12 mouse cellular contexts compared by ENCODE assay signal in genomic region chr11:21224446-21224845, GRCm38 (mm10). TPM values are rescaled to one million over a fixed set of nuclear protein-coding genes. Genes with fewer than 3 reads are reported as not detected.
DNase-seq lines count a peak whose midpoint lies in the region; ATAC-seq and TF ChIP-seq lines count a peak whose summit lies in the region.
"Had no signal": no experiment of that assay in that cellular context is flagged by ENCODE, and none has a peak within 500 bp of the region (broad histone marks: within the 10 kb centered on the region; RNA-seq: fewer than 3 reads in every experiment).

No protein-coding gene starts in this region.

- peaks cover 10% of the 10 kb centered on the region; the same call in 1 of the 2 replicates for H3K4me1 ChIP-seq in intestine, postnatal 0 days (replicated peaks; ENCODE audit: control insufficient read depth, insufficient read depth, low read length)
- peaks cover 9% of the 10 kb centered on the region for H3K4me1 ChIP-seq in intestine, embryonic 16.5 days (ENCODE audit: control insufficient read depth, insufficient read depth, low read length)
- H3K4me1 ChIP-seq in MEL (ENCODE audit: control insufficient read depth in 1 of 2, insufficient read depth in 2 of 2, low read length in 2 of 2) = peaks cover 29 to 47% of the 10 kb centered on the region in 2 experiments
- no peaks in the 10 kb centered on the region for H3K4me1 ChIP-seq in midbrain, postnatal 0 days (ENCODE audit: insufficient read depth, low read length)
- H3K4me1 ChIP-seq: forebrain, embryonic 12.5 days had no signal

- DNase-seq in MEL (ENCODE audit: low read depth, low spot score) = no peak
- DNase-seq in brain, adult 2 months (ENCODE audit: low read depth, low spot score) = peak; percentile 26
- peak; percentile 36 for DNase-seq in skeletal muscle tissue, adult 2 months (ENCODE audit: low read depth, low spot score)
- no peak for DNase-seq in midbrain, postnatal 0 days (ENCODE audit: low spot score)
- no peak for DNase-seq in thymus, adult 18-20 months
- DNase-seq: cerebellum, postnatal 10 days; embryo, embryonic 11 days had no signal

- no peak overlapping the region for H3K4me2 ChIP-seq in intestine, postnatal 0 days (replicated peaks; ENCODE audit: low read depth)
- no peak overlapping the region for H3K4me2 ChIP-seq in intestine, embryonic 16.5 days (ENCODE audit: low read depth, low read length)
- H3K4me2 ChIP-seq in midbrain, postnatal 0 days (ENCODE audit: low read depth, low read length, poor library complexity, severe bottlenecking) = no peak overlapping the region
- H3K4me2 ChIP-seq: forebrain, embryonic 12.5 days; heart, embryonic 13.5 days; liver, embryonic 15.5 days had no signal

- H3K27ac ChIP-seq in intestine, postnatal 0 days (ENCODE audit: low read depth, low read length) = 0 out of 2 replicates have a peak overlapping the region, but pooled peaks have one; percentile 86
- H3K27ac ChIP-seq in intestine, embryonic 16.5 days (ENCODE audit: low read length) = no peak overlapping the region
- H3K27ac ChIP-seq in MEL (ENCODE audit: control insufficient read depth, low read depth, low read length) = no peak overlapping the region
- H3K27ac ChIP-seq in midbrain, postnatal 0 days (ENCODE audit: low read depth, low read length) = no peak overlapping the region
- H3K27ac ChIP-seq: forebrain, embryonic 12.5 days; heart, embryonic 13.5 days; liver, embryonic 15.5 days had no signal

- TF ChIP-seq EP300 in MEL (IDR thresholded peaks at IDR 0.05; ENCODE audit: low read depth in 1 of 2, low read length in 2 of 2) = no peak

- TF ChIP-seq POLR2A in MEL (IDR thresholded peaks at IDR 0.05; ENCODE audit: control insufficient read depth in 1 of 2, insufficient read depth in 1 of 2, low read depth in 1 of 2, low read length in 2 of 2, poor library complexity in 1 of 2) = no peak

- H3K79me2 ChIP-seq in MEL (ENCODE audit: control insufficient read depth, insufficient read depth, low read length, poor library complexity) = no peaks in the 10 kb centered on the region

- H3K36me3 ChIP-seq in intestine, postnatal 0 days (ENCODE audit: control insufficient read depth, insufficient read depth) = no peaks in the 10 kb centered on the region
- H3K36me3 ChIP-seq in intestine, embryonic 16.5 days (ENCODE audit: control insufficient read depth, insufficient read depth, low read length) = no peaks in the 10 kb centered on the region
- H3K36me3 ChIP-seq in MEL (ENCODE audit: control insufficient read depth in 1 of 2, insufficient read depth in 2 of 2, low read length in 2 of 2) = peaks cover 0 to 57% of the 10 kb centered on the region in 2 experiments; a peak in 2 of 4 replicates
- H3K36me3 ChIP-seq in midbrain, postnatal 0 days (ENCODE audit: insufficient read depth, low read length) = no peaks in the 10 kb centered on the region
- H3K36me3 ChIP-seq: forebrain, embryonic 12.5 days; heart, embryonic 13.5 days; liver, embryonic 15.5 days had no signal

- H3K27me3 ChIP-seq in intestine, postnatal 0 days (replicated peaks; ENCODE audit: control insufficient read depth, insufficient read depth, low read length) = no peaks in the 10 kb centered on the region
- no peaks in the 10 kb centered on the region for H3K27me3 ChIP-seq in intestine, embryonic 16.5 days (replicated peaks; ENCODE audit: control insufficient read depth, insufficient read depth, low read length)
- H3K27me3 ChIP-seq in MEL (ENCODE audit: control insufficient read depth in 1 of 2, insufficient read depth in 2 of 2, low read length in 2 of 2) = no peaks in the 10 kb centered on the region
- H3K27me3 ChIP-seq in midbrain, postnatal 0 days (ENCODE audit: insufficient read depth, low read length) = no peaks in the 10 kb centered on the region
- H3K27me3 ChIP-seq: forebrain, embryonic 12.5 days; heart, embryonic 13.5 days; liver, embryonic 15.5 days had no signal

- no peak overlapping the region for H3K4me3 ChIP-seq in intestine, postnatal 0 days (ENCODE audit: low read depth, low read length)
- no peak overlapping the region for H3K4me3 ChIP-seq in intestine, embryonic 16.5 days (ENCODE audit: low read length)
- no peak overlapping the region for H3K4me3 ChIP-seq in MEL (ENCODE audit: control insufficient read depth in 1 of 2, insufficient read depth in 1 of 2, low read depth in 2 of 2, low read length in 2 of 2)
- H3K4me3 ChIP-seq in midbrain, postnatal 0 days (ENCODE audit: low read depth, low read length) = no peak overlapping the region
- H3K4me3 ChIP-seq: forebrain, embryonic 12.5 days; heart, embryonic 13.5 days; liver, embryonic 15.5 days had no signal

- no peak for ATAC-seq in intestine, postnatal 0 days
- ATAC-seq in intestine, embryonic 16.5 days = no peak
- no peak for ATAC-seq in midbrain, postnatal 0 days (ENCODE audit: low FRiP score)

- TF ChIP-seq RAD21 in MEL (IDR thresholded peaks at IDR 0.05; ENCODE audit: low read depth, low read length) = no peak

- no peaks in the 10 kb centered on the region for H3K9me3 ChIP-seq in intestine, postnatal 0 days (ENCODE audit: control insufficient read depth)
- H3K9me3 ChIP-seq in intestine, embryonic 16.5 days (ENCODE audit: control insufficient read depth, low read length) = no peaks in the 10 kb centered on the region
- no peaks in the 10 kb centered on the region for H3K9me3 ChIP-seq in MEL (replicated peaks; ENCODE audit: insufficient read depth, low read length)
- H3K9me3 ChIP-seq in midbrain, postnatal 0 days (ENCODE audit: low read length) = no peaks in the 10 kb centered on the region
- H3K9me3 ChIP-seq: forebrain, embryonic 12.5 days; heart, embryonic 13.5 days; liver, embryonic 15.5 days had no signal

- H3K9ac ChIP-seq in intestine, postnatal 0 days (ENCODE audit: low read depth, low read length) = no peak overlapping the region
- H3K9ac ChIP-seq in intestine, embryonic 16.5 days (ENCODE audit: low read depth, low read length) = no peak overlapping the region
- no peak overlapping the region for H3K9ac ChIP-seq in MEL (ENCODE audit: control insufficient read depth, low read depth, low read length, poor library complexity, severe bottlenecking)
- no peak overlapping the region for H3K9ac ChIP-seq in midbrain, postnatal 0 days (replicated peaks; ENCODE audit: low read length, poor library complexity, severe bottlenecking)
- H3K9ac ChIP-seq: forebrain, embryonic 12.5 days; heart, embryonic 13.5 days; liver, embryonic 15.5 days had no signal

- no peak for TF ChIP-seq CTCF in intestine, postnatal 0 days (IDR thresholded peaks at IDR 0.05; ENCODE audit: low read depth)
- no peak for TF ChIP-seq CTCF in MEL (IDR thresholded peaks at IDR 0.05 in 2 of 3, conservative IDR thresholded peaks at IDR 0.05 in 1 of 3; ENCODE audit: control insufficient read depth in 1 of 3, insufficient read depth in 1 of 3, low read depth in 2 of 3, low read length in 3 of 3, poor library complexity in 1 of 3, severe bottlenecking in 1 of 3)
- no peak for TF ChIP-seq CTCF in midbrain, postnatal 0 days (IDR thresholded peaks at IDR 0.05)

TF ChIP-seq in MEL, 35 proteins besides CTCF, POLR2A, EP300 and RAD21:
- TF ChIP-seq USF1 (IDR thresholded peaks at IDR 0.05; ENCODE audit: low read depth, low read length) (no peak), SIN3A (IDR thresholded peaks at IDR 0.05; ENCODE audit: low read length) (0 out of 2 replicates have a peak, but pooled peaks have one; percentile 9), UBTF (IDR thresholded peaks at IDR 0.05; ENCODE audit: borderline replicate concordance, insufficient read depth, low read depth, low read length) (no peak), MAX (IDR thresholded peaks at IDR 0.05; ENCODE audit: low read length) (no peak), CHD1 (IDR thresholded peaks at IDR 0.05; ENCODE audit: low read depth, low read length) (no peak)
TF ChIP-seq in MEL: peak in this region for 1.

RNA-seq across cellular contexts. Expression of gene Vps54, which starts 14.6 kb away (rescaled TPM):
- polyA plus RNA-seq in intestine, postnatal 0 days (2015; fragmentation: Nextera tagmentation; extraction: Ambion mirVana) = 18.2 and 19.8 TPM in 2 replicates
- 8.6 and 9.6 TPM in 2 replicates for polyA plus RNA-seq in intestine, embryonic 16.5 days (2015; fragmentation: Nextera tagmentation; extraction: Ambion mirVana)
- total RNA-seq in MEL (2012; rRNA removed) = 14.2 and 16.1 TPM in 2 replicates
- 10 to 100 TPM in 1 of 2 experiments, not detected in 1; 13.2 TPM for polyA plus RNA-seq in MEL (2012; ENCODE audit: insufficient read depth in 1 of 2, insufficient read length in 2 of 2, low read depth in 1 of 2, low replicate concordance in 2 of 2, missing spikeins in 1 of 2)
- total RNA-seq in midbrain, postnatal 0 days (2014; rRNA removed) = 30.2 and 39.5 TPM in 2 replicates
- polyA plus RNA-seq in midbrain, postnatal 0 days (2015; fragmentation: Nextera tagmentation; extraction: Ambion mirVana) = 5.6 and 6.4 TPM in 2 replicates

Comparison
In these comparisons a context has a peak if more than half of its experiments do, and no peak if none do; other contexts are left out.
1. DNase-seq: peak in brain, adult 2 months (single experiment) and skeletal muscle tissue, adult 2 months (single experiment); none in MEL (single experiment), midbrain, postnatal 0 days (single experiment) and thymus, adult 18-20 months (0 of 2).